Mouse (Mus musculus) frontal cortex, postnatal 14 days (tissue): ENCODE measurements around the gene Klk1b8.
"Not testable (repeated sequence)": the region's sequence is repeated elsewhere in the genome, so short reads cannot be mapped to it uniquely, and the experiment has no call there.

ENCODE experiments used
- DNase-seq, 2 experiments: peaks; one replicate each; pipeline ENCODE4 v3.0.0; 2022; ENCODE audit warnings: low spot score in 2 of 2

Klk1b8 gene

DNA sequence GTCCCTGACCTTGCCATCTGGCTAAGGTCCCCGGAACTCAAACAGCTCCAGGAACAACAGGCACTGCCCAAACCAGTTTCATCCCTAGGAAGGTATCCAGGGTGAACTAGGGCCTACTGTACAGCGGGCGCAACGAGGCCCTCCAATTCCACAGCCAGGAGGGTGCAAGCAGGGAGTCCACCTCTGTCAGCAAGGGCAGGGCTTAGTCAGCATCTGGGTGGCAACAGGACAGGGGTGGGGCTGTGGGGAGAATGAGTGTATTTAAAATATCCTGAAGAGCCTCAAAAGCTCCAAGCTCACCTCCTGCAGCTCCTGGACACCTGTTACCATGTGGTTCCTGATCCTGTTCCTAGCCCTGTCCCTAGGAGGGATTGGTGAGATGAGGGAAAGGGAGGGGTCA, 45.1 kb downstream of the Klk1b8 start, which contains the start of gene Klk1b11:
Klk1b11 (plus strand) TSS at position 301 of the 400 bp plus-strand sequence.
- not testable (repeated sequence) for DNase-seq
